Mouse (Mus musculus) stomach, embryonic 15.5 days (tissue): Measurements from ENCODE around the gene Vmn1r239-ps. TPM values are rescaled to one million over a fixed set of nuclear protein-coding genes. Genes with fewer than 3 reads are reported as not detected.
"Not testable (repeated sequence)": the region's sequence is repeated elsewhere in the genome, so short reads cannot be mapped to it uniquely, and the experiment has no call there.

Experiments
- ATAC-seq: fragments of 200-750 bp; cut with Nextera tagmentation; 2 replicates; pipeline ENCODE4 v1.8.0; 2017; ENCODE audit warnings: low read depth, moderate number of reproducible peaks, moderate TSS enrichment; ENCODE audit not compliant: insufficient read depth, low FRiP score
- H3K27ac ChIP-seq: fragments of 300-500 bp; sonication (generic); 2 replicates; pipeline ENCODE4 v1.5.1; 2015; ENCODE audit warnings: mild to moderate bottlenecking, inconsistent platforms
- H3K27me3 ChIP-seq: fragments of 300-500 bp; sonication (generic); replicated peaks from 2 replicates; pipeline ENCODE4 v1.6.1; 2015; ENCODE audit warnings: inconsistent platforms
- H3K36me3 ChIP-seq: fragments of 300-500 bp; sonication (generic); 2 replicates; pipeline ENCODE4 v1.6.1; 2015; ENCODE audit warnings: inconsistent platforms
- H3K4me1 ChIP-seq: fragments of 300-500 bp; sonication (generic); 2 replicates; pipeline ENCODE4 v1.6.1; 2015; ENCODE audit warnings: inconsistent platforms
- H3K4me2 ChIP-seq: fragments of 300-500 bp; sonication (generic); 2 replicates; pipeline ENCODE4 v1.6.1; 2015; ENCODE audit warnings: mild to moderate bottlenecking, inconsistent platforms
- H3K4me3 ChIP-seq: fragments of 300-500 bp; sonication (generic); replicated peaks from 2 replicates; pipeline ENCODE4 v1.5.1; 2015; ENCODE audit warnings: inconsistent platforms
- H3K9ac ChIP-seq: fragments of 300-500 bp; sonication (generic); 2 replicates; pipeline ENCODE4 v1.6.1; 2015; ENCODE audit warnings: inconsistent platforms
- H3K9me3 ChIP-seq: fragments of 300-500 bp; sonication (generic); 2 replicates; pipeline ENCODE4 v1.6.1; 2016; ENCODE audit warnings: inconsistent platforms
- WGBS: fragments of 180-500 bp; shearing (Covaris S2); methylation state at CpG from one replicate; pipeline ENCODE4 v1.1.7; 2015; 5-methylcytosine and 5-hydroxymethylcytosine counted together
- polyA plus RNA-seq: library from polyadenylated mRNA; unstranded; fragments of >200 nt; fragmentation: Nextera tagmentation; extraction: Ambion mirVana; gene quantifications from 2 replicates; pipeline ENCODE4 v1.2.1, GENCODE M21; 2015

The Vmn1r239-ps gene
- polyA plus RNA-seq, result not detected in 2 replicates

GRCm38 (mm10) chrX:147453610-147454009 is at the start of gene Vmn1r239-ps:
TSS of gene Vmn1r239-ps (minus strand) at chrX:147453710.
- H3K27me3 ChIP-seq, H3K36me3 ChIP-seq, H3K4me2 ChIP-seq, H3K27ac ChIP-seq, ATAC-seq, H3K4me3 ChIP-seq, H3K9me3 ChIP-seq, H3K4me1 ChIP-seq, H3K9ac ChIP-seq: not testable (repeated sequence)
- WGBS, result 72% methylated on average over 1 of the region's 1 CpGs

- no peak for ATAC-seq
- Histone ChIP-seq H3K27ac (no peak overlapping the region), H3K27me3 (no peaks in the 10 kb centered on the region), H3K4me1 (no peaks in the 10 kb centered on the region), H3K36me3 (no peaks in the 10 kb centered on the region), H3K9me3 (no peaks in the 10 kb centered on the region), H3K4me3 (no peak overlapping the region), H3K4me2 (no peak overlapping the region), H3K9ac (no peak overlapping the region)
- 57% methylated on average over 2 of the region's 2 CpGs for WGBS
Observed at GRCm38 (mm10) chrX:147489551-147489950, 36.0 kb upstream of the Vmn1r239-ps start.

GRCm38 (mm10) chrX:147443386-147443785 is 10.1 kb downstream of the Vmn1r239-ps start:
- WGBS, result 89% methylated on average over 4 of the region's 4 CpGs
- H3K4me3 ChIP-seq, result no peak overlapping the region

GRCm38 (mm10) chrX:147435400-147435799 is 18.1 kb downstream of the Vmn1r239-ps start:
- no peak for ATAC-seq
- H3K27me3 ChIP-seq, result no peaks in the 10 kb centered on the region
- no peak overlapping the region for H3K9ac ChIP-seq
- H3K36me3 ChIP-seq, result no peaks in the 10 kb centered on the region
- no peak overlapping the region for H3K27ac ChIP-seq
- no peak overlapping the region for H3K4me2 ChIP-seq
- 81% methylated on average over 2 of the region's 2 CpGs for WGBS
- no peaks in the 10 kb centered on the region for H3K9me3 ChIP-seq
- no peaks in the 10 kb centered on the region for H3K4me1 ChIP-seq
- no peak overlapping the region for H3K4me3 ChIP-seq

More at GRCm38 (mm10) chrX:147443386-147443785, 10.1 kb downstream of the Vmn1r239-ps start:
- Histone ChIP-seq H3K9ac (no peak overlapping the region), H3K9me3 (no peaks in the 10 kb centered on the region), H3K4me1 (no peaks in the 10 kb centered on the region), H3K36me3 (no peaks in the 10 kb centered on the region), H3K4me2 (no peak overlapping the region), H3K27me3 (no peaks in the 10 kb centered on the region), H3K27ac (no peak overlapping the region)
- no peak for ATAC-seq

- peak; percentile 22; the same call in 1 of the 2 replicates for ATAC-seq
- 29% methylated on average over 1 of the region's 1 CpGs for WGBS
- Histone ChIP-seq H3K4me2 (no peak overlapping the region), H3K4me1 (no peaks in the 10 kb centered on the region), H3K4me3 (no peak overlapping the region), H3K9me3 (no peaks in the 10 kb centered on the region), H3K27me3 (no peaks in the 10 kb centered on the region), H3K9ac (no peak overlapping the region), H3K27ac (no peak overlapping the region), H3K36me3 (no peaks in the 10 kb centered on the region)
Observed at GRCm38 (mm10) chrX:147429753-147430152, 23.8 kb downstream of the Vmn1r239-ps start.

- no peak within 1 kb of the TSS for H3K4me3 ChIP-seq
- H3K9me3 ChIP-seq, result no peaks in the 10 kb centered on the region
- no peaks in the 10 kb centered on the region for H3K4me1 ChIP-seq
- 41% methylated on average over 1 of the region's 1 CpGs for WGBS
- no peak for ATAC-seq
- H3K9ac ChIP-seq, result no peak within 1 kb of the TSS
- H3K4me2 ChIP-seq, result no peak within 1 kb of the TSS
- H3K36me3 ChIP-seq, result no peaks in the 10 kb centered on the region
- H3K27ac ChIP-seq, result no peak within 1 kb of the TSS
- no peaks in the 10 kb centered on the region for H3K27me3 ChIP-seq
Observed at GRCm38 (mm10) chrX:147429129-147429528, 24.4 kb downstream of the Vmn1r239-ps start, which contains the start of gene Il13ra2. TSS of gene Il13ra2 (minus strand) at chrX:147429192.

Other genes with a start within 250 kb of the Vmn1r239-ps start
- gene Il13ra2, start 24.5 kb downstream of the Vmn1r239-ps start, polyA plus RNA-seq, result 0.12 and 0.14 TPM in 2 replicates
- 3.4 and 3.9 TPM in 2 replicates for gene Lrch2, start 100.4 kb upstream of the Vmn1r239-ps start, polyA plus RNA-seq